Mouse (Mus musculus): ENCODE results near the gene Scgb1b3. TPM values are rescaled to one million over a fixed set of nuclear protein-coding genes. Genes with fewer than 3 reads are reported as not detected.

The Scgb1b3 gene
- polyA plus RNA-seq (2012; rRNA removed) = not detected in 2 replicates

DNA sequence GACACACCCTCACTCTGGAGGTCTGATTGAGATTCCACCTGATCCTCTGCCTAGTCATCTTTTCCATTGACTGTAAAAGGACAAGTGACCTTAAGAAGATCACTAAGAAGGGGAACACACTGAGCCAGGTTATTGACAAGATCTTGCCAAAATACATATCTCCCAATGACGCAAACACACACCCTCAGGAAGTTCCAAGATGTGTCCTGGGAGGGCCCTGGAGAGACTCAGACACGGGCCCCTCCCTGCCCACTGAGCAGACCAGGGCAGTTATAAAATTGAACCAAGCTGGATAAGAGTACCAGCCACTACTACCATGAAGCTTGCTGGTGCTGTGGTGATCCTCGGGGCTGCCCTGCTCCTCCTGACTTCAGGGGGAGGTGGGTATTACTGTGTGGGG is at the start of gene Scgb1b3:
Gene Scgb1b3 (plus strand): TSS at position 301 of the 400 bp plus-strand sequence.

DNA sequence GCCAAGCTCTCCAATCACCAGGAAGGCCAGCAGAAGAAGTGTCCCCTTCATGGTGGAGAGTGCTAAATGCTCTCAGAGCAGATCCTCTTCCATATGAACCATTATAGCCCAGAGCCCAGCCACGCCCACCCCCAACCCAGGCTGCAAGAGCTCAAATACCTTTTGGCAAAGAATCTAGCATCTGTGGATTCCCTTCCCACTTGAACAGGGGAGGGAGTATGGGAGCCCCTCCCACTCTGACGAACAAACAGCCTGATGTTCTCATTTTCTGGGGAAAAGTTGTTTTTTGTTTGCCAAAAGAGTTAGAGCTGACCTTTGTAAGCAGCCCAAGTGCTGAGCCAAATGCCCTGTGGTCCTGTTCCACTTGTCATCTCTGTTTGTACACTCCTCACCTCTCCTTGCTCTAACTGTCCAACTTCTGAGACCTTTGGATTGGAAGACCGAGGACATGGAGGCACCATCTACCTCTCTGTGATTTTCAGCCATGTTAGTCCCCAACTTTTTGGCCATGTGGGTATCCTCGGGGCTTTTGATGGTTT is 13.3 kb upstream of the Scgb1b3 start, which contains the start of gene Scgb2b3:
Gene Scgb2b3 (minus strand): TSS at position 51 of the 539 bp plus-strand sequence.

Other genes starting within 250 kb of the Scgb1b3 start
- 2.8 and 3.3 TPM in 2 replicates for gene Scn1b, start 248.6 kb upstream of the Scgb1b3 start, polyA plus RNA-seq (2012; rRNA removed)
- gene Gramd1a, start 219.7 kb upstream of the Scgb1b3 start, polyA plus RNA-seq (2012; rRNA removed) = 30.3 and 39.3 TPM in 2 replicates
- not detected in 2 replicates for gene Scgb2b2, start 85.1 kb upstream of the Scgb1b3 start, polyA plus RNA-seq (2012; rRNA removed)
- not detected in 2 replicates for gene Scgb1b2, start 83.8 kb upstream of the Scgb1b3 start, polyA plus RNA-seq (2012; rRNA removed)
- gene Scgb2b3, start 13.5 kb upstream of the Scgb1b3 start, polyA plus RNA-seq (2012; rRNA removed) = not detected in 2 replicates

Measured in liver, embryonic 18 days (tissue).